In the genomic region with DNA sequence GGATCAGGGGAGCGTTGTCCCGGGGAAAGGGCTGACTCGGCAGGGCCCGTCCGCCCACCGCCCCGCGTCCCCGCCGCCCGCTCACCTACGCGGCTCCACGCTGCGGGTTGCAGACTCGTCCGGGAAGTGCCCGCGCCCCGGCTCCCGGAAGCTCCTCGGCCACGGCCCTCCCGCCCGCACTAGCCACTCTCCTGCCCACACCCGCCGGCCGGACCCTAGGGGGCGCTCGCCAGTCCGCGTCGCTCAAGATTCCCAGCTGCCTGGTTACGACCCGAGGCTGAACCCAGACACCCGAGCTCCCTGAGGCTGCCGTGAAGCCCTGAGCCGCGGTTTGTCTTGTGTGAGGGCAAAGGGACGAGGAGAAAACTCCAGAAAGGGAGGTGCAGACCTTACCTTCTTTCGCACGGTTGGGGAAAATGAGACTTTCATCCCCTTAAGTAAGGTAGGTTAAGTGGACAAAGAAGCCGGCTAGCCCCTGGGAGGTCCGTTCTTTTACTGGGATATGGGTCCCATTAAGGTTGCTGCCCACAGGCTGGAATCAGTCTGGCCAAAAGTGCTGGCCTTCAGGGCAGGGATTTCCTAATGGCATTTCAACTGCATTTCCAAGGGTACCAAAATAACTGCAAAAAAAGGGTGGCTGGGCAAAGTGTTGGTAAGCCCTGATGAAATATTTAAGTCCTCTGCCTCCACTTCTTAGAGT, we compare ENCODE assay signal across 8 mouse cellular contexts. TPM values are rescaled to one million over a fixed set of nuclear protein-coding genes. Genes with fewer than 3 reads are reported as not detected.
A peak's percentile ranks its signal among the peaks of the same experiment; 100 is the strongest.
DNase-seq lines count a peak whose midpoint lies in the region; ATAC-seq lines count a peak whose summit lies in the region.

A gene (plus strand): TSS at position 404 of the 700 bp plus-strand sequence.
A gene (minus strand): TSS at position 520 of the 700 bp plus-strand sequence.

- peak within 1 kb of the TSS; percentile 22; the same call in 1 of the 2 replicates for H3K27ac ChIP-seq in intestine, embryonic 14.5 days (ENCODE audit: low read depth)

- H3K9me3 ChIP-seq in intestine, embryonic 14.5 days (ENCODE audit: control insufficient read depth, low read length): no peaks in the 10 kb centered on the region

- peak within 1 kb of the TSS; percentile 85 for H3K4me2 ChIP-seq in intestine, embryonic 14.5 days (ENCODE audit: low read length)

- peak; percentile 93 for ATAC-seq in intestine, embryonic 14.5 days (replicated peaks; ENCODE audit: low FRiP score, low TSS enrichment, low read depth)
- peak; percentile 92 for ATAC-seq in megakaryocyte-erythroid progenitor cell, adult 5-6 weeks (replicated peaks; ENCODE audit: low FRiP score, low TSS enrichment, poor library complexity, severe bottlenecking)

- H3K9ac ChIP-seq in intestine, embryonic 14.5 days (ENCODE audit: low read length): peak within 1 kb of the TSS; percentile 79

- peaks cover 8% of the 10 kb centered on the region for H3K4me1 ChIP-seq in intestine, embryonic 14.5 days (replicated peaks; ENCODE audit: control insufficient read depth, insufficient read depth, low read length)

- under 1% methylated on average over 39 of the region's 44 CpGs for WGBS in intestine, embryonic 14.5 days

- H3K36me3 ChIP-seq in intestine, embryonic 14.5 days (ENCODE audit: control insufficient read depth, insufficient read depth, low read length): peaks cover 4% of the 10 kb centered on the region; the same call in 1 of the 2 replicates

- DNase-seq in adrenal gland, adult 2 months: peak; percentile 95
- DNase-seq in embryo, embryonic 11.5 days (ENCODE audit: low read depth, low spot score): peak; percentile 78
- peak; percentile 93 to 94 for DNase-seq in gastrocnemius, postnatal 36 days
- peak; percentile 94 for DNase-seq in intestine, embryonic 14.5 days (ENCODE audit: low spot score)
- peak; percentile 75 to 83 for DNase-seq in left cerebral cortex, postnatal 14 days (ENCODE audit: low spot score in 2 of 2)
- DNase-seq in right cerebral cortex, postnatal 14 days: peak; percentile 86
- DNase-seq in urinary bladder, postnatal 36 days (ENCODE audit: low spot score in 2 of 2): peak; percentile 88 to 94

- intact Hi-C loops in gastrocnemius, postnatal 36 days (cut with DNase I): loop anchor here (1.0 kb wide), 1 partner anchor 67 kb away; a partner anchor contains a TSS
- intact Hi-C loops in left cerebral cortex, postnatal 14 days (cut with DNase I): no loop called here

- peak within 1 kb of the TSS; percentile 61 for H3K4me3 ChIP-seq in intestine, embryonic 14.5 days (ENCODE audit: low read depth, low read length)

- no peaks in the 10 kb centered on the region for H3K27me3 ChIP-seq in intestine, embryonic 14.5 days (replicated peaks; ENCODE audit: control insufficient read depth, insufficient read depth, low read length)

RNA-seq across cellular contexts. Expression of the first gene that starts in this region (rescaled TPM):
- total RNA-seq in adrenal gland, adult 2 months (2021): 100 to 1,000 TPM; 157 to 167 TPM
- 40.6 and 47.4 TPM in 2 replicates for polyA plus RNA-seq in adrenal gland, adult 2 months (2012; rRNA removed)
- 100 to 1,000 TPM; 190 to 215 TPM for total RNA-seq in gastrocnemius, postnatal 36 days (2021)
- polyA plus RNA-seq in intestine, embryonic 14.5 days (2014; fragmentation: Nextera tagmentation; extraction: Ambion mirVana): 132 TPM in 2 replicates
- 10 to 100 TPM; 59.9 to 62.4 TPM for total RNA-seq in left cerebral cortex, postnatal 14 days (2021)
- total RNA-seq in megakaryocyte-erythroid progenitor cell, adult 5-6 weeks (2014; fragmentation: Nextera tagmentation): 50.0 and 60.6 TPM in 2 replicates
- total RNA-seq in megakaryocyte-erythroid progenitor cell, adult 5-6 weeks (2017): 47.4 and 84.9 TPM in 2 replicates

RNA-seq across cellular contexts. Expression of the second gene that starts in this region (rescaled TPM):
- total RNA-seq in adrenal gland, adult 2 months (2021): 1 to 10 TPM; 6.8 to 7.3 TPM
- 10.2 and 11.7 TPM in 2 replicates for polyA plus RNA-seq in adrenal gland, adult 2 months (2012; rRNA removed)
- total RNA-seq in gastrocnemius, postnatal 36 days (2021): 10 to 100 TPM; 27.3 to 32.1 TPM
- 13.8 and 14.1 TPM in 2 replicates for polyA plus RNA-seq in intestine, embryonic 14.5 days (2014; fragmentation: Nextera tagmentation; extraction: Ambion mirVana)
- total RNA-seq in left cerebral cortex, postnatal 14 days (2021): 1 to 10 TPM; 1.8 to 2.7 TPM
- total RNA-seq in megakaryocyte-erythroid progenitor cell, adult 5-6 weeks (2014; fragmentation: Nextera tagmentation): 2.8 and 3.9 TPM in 2 replicates
- total RNA-seq in megakaryocyte-erythroid progenitor cell, adult 5-6 weeks (2017): 1.2 and 8.7 TPM in 2 replicates

Comparison
In these comparisons a context has a peak if more than half of its experiments do, and no peak if none do; other contexts are left out.
1. Peak in every context shown above with its lines: DNase-seq, ATAC-seq, H3K4me3 ChIP-seq and H3K27ac ChIP-seq.